Mouse (Mus musculus) adrenal gland, postnatal 36 days (tissue): ENCODE results near the gene Ccdc8. TPM values are rescaled to one million over a fixed set of nuclear protein-coding genes. Genes with fewer than 3 reads are reported as not detected.
"Not testable (repeated sequence)": the region's sequence is repeated elsewhere in the genome, so short reads cannot be mapped to it uniquely, and the experiment has no call there.

Experiments
- DNase-seq, 2 experiments: peaks; one replicate each; pipeline ENCODE4 v3.0.0; 2021; ENCODE audit warnings: mixed read lengths in 1 of 2
- long read RNA-seq, 2 experiments: library from polyadenylated mRNA; stranded (forward); transcript quantifications; one replicate each; pipeline ENCODE4 v2.0.0; 2021; ENCODE audit warnings: borderline sequencing depth in 2 of 2
- total RNA-seq, 2 experiments: library from RNA; stranded (reverse); gene quantifications; 2 replicates each; pipeline ENCODE4 v1.2.3; 2021

The Ccdc8 gene
- 10 to 100 TPM; 19.2 to 28.1 TPM for total RNA-seq
- long read RNA-seq, experiment 1, full-length matches to known transcripts: 14 of 15 reads
- long read RNA-seq, experiment 1, partial matches to known transcripts: 0 of 15 reads
- long read RNA-seq, experiment 1, other reads (novel, unspliced or antisense): 1 of 15 reads
- long read RNA-seq, experiment 2, full-length matches to known transcripts: 7 of 8 reads
- long read RNA-seq, experiment 2, partial matches to known transcripts: 0 of 8 reads
- long read RNA-seq, experiment 2, other reads (novel, unspliced or antisense): 1 of 8 reads

DNA sequence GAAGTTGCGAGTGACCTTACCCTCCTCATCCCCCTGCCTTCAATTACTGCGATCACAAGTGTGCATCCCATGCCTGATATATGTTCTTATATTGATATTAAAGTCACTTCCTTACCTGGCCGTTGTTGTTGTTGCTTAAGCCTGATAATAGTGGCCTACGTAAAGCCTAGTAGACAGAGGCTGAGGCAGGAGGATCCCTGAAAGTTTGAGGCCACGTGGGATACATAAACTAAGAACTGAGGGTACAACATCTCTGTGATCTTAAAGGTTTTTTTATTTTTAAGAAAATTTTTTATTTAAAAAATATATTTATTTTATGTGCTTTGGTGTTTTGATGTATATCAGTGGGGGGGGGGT, at the start of gene Ccdc8:
TSS of gene Ccdc8 (plus strand) at position 258 of the 357 bp plus-strand sequence.
- no peak for DNase-seq

DNA sequence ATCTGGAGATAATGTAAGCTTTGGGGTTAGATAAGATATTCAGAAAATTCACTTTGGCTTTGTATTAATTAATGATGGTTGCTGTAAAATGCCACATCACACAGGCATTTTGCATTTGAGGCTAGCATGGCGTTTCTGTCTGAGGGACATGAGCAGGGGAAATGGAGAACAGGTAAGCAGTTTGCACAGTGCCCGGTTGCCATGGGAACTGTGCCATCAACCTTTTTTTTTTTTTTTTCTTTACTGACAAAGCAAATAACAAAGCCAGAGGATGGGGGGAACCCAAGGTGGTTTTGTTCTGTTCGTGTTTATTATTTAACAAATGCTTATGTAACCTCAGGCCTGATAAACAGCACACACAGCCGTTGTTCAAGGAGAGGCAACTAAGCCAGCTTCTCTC, 49.6 kb upstream of the Ccdc8 start:
- DNase-seq: no peak

DNA sequence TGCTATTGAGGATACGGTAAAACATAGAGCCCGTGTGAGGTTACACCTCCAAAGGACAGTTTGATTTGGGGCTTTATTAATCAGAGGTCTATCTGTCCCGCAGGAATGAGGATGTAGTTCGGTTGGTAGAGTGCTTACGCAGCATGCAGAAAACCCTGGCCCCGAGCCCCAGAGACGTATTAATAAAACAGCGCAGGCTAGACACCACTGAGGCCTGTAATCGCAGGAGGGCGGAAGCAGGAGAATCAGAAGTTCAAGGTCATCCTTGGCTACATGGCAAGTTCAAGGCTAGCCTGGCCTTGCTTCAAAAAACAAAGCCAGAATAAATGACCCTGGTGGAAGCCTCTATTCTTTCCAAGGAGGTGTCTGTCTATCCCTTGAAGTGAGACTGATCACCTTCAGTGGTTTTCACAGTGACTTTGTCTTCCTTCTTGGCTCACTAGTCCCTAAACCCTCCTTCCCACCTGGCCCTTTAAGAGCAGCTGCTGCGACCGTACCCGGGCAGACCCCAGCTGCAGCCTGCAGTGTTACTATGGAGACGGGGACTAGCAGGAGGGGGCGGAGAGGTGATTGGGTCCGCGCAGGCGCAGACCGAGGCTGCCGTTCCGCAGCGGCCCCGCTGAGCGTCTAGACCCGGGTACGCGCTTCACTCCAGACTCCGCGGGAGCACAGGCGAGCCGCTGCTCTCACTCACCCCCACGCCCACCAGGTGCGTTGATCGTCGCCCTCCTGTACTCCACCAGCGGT, 48.3 kb upstream of the Ccdc8 start, which contains the start of gene Pnmal2:
TSS of gene Pnmal2 (plus strand) at position 622 of the 747 bp plus-strand sequence.
- peak; percentile 87 to 93 for DNase-seq

DNA sequence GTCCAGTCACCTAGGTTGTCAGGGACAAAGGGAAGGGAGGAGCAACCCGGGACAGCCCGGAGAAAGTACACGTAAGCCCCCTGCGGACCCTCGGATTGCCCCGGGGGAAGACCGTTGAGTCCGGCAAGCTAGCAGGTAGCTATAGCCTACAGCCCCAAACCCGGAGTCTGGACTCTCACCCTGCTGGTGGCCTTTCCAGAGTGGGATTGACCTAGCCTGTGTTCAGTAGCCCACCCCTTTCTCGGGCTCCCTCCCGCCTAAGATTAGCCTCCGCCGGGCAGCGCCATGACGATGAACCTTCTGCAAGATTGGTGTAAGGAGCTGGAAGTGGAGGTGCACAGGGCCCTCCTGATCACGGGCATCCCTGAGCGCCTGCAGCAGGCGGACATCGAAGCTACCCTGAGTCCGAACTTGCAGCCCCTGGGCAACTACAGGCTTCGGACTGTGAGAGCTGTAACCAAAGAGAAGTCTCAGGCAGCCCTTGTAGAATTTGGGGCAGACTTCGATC, 47.6 kb upstream of the Ccdc8 start:
- DNase-seq: peak in 1 of 2 experiments; percentile 48

DNA sequence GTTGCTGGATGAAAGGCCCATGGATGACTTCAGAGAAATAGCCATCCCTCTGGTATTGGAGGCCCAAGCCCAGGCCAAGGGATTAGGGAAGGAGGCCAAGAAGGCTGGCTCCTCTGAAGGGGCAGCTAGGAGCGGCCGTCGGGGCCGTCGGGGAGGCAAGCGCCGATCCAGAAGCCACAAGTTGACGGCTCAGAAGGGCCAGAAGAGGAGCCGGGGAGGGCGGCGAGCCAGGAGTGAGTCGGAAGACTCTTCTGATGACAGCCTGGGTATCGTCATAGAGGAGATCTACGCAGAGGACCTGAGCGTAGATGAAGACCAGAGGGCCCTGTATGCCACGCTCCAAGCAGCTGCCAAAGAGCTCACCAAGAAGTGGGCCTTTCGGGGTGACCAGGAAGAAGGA, 47.1 kb upstream of the Ccdc8 start:
- DNase-seq: no peak

DNA sequence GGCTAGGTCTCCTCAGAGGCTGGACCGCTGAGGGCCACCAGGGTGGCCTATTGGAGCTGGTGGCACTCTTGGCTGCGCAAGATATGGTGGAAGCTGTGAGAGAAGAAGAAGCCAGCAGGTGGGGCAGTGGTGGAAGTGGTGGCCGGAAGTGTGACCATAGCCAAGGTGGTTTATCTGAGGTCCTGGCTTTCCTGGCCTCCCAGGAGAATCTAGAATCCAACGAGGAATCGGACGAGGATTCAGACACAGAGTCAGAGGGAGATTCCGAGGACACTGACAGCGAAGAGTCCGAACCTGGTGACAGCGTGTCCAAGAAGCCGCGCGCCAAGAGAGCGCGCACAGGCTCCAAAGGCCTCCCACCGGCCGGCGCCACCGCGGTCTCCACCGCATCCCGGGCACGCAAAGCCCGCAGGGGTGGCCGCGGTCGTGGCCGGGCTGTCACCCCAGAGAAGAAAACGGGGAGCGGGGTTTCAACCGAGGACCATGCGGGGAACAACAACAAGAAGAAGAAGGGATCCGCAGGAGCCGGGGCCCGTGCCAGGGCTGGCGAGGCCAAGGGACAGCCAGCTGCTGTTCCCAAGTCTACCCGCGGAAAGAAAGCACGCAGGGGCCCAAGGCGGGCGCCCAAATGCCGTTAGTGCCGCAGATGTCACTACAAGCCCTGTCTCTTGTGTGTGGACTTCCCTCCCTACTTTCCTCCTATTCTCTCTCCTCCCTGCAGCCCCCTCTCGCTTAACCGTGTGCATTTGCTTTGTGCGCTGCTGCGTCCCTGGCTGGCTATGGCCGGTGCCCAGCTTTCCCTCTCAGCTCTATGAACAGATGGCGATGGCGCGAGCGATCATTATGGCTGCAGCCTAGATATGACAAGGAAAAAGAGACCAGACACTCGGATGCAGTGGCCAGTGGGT, 45.8 kb upstream of the Ccdc8 start:
- DNase-seq: peak in 1 of 2 experiments; percentile 20

DNA sequence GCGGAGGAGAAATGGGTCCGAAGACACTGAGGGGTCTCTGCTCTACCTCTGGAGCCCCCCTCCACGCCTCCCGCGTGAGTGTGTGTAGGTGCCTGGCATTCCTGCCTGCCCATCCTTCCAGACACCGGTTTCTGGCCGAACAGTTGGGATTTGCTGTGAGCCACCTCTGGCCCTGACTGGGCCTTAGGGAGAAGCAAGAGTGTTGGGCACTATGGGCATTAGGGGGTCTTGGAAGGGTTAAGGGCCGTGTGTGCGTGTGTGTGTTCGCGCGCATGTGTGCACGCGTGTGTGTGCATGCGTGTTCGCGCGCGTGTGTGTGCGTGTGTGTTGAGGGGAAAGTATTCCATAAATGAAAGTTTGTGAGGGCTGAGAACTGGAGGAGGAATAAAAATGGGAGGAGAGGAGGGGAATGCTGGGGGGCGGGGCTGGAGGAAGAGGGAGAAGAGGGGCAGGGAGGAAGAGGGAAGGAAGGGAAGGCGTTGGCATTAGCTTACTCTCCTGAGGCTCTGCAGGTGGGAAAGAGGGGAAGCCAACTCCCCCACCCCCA, 45.1 kb upstream of the Ccdc8 start:
- no peak for DNase-seq

DNA sequence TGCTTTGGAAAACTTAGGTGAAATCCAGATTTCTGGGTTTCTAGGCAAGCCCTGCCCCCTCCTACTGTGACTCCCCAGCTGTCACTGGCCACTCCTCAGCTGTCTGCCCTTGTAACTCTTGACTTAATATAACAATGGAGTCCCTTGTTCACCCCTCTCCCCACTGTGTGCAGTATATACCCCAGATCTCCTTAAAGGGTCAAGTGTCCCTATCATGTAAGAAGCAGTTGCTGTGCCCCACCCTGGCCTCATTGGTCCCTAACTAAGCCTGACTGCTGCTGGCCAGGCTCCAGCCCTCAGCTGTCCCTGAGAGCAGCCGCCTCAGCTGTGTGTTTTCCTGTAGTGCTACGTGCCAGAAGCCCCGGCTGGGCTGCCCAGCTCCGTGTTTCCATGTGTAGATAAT, 44.5 kb upstream of the Ccdc8 start:
- peak; percentile 42 to 57 for DNase-seq

DNA sequence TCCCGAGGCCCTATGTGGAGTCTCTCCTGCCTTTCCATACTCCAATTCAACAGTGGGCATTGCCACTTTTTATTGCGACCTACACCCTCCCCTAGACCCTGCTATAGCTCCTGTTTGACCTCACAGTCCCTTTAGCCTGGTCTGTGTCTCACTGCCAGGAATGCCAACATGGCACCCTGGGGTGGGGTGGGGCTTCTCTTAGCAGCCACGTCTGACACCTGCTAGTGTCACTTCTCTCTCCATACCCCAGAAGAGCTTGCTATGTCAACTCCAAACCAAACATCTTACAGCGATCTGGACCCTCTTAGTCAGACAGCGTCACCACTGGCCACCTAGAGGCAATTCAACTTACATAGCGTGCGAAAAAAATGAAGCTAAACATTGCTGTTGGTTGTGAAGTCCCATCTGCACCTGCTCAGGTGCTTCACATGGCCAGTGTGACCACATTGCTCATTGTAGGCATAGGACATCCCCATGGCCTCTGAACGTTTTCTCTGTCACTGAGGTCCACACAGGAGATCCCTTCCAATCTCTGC, 43.5 kb upstream of the Ccdc8 start:
- no peak for DNase-seq

DNA sequence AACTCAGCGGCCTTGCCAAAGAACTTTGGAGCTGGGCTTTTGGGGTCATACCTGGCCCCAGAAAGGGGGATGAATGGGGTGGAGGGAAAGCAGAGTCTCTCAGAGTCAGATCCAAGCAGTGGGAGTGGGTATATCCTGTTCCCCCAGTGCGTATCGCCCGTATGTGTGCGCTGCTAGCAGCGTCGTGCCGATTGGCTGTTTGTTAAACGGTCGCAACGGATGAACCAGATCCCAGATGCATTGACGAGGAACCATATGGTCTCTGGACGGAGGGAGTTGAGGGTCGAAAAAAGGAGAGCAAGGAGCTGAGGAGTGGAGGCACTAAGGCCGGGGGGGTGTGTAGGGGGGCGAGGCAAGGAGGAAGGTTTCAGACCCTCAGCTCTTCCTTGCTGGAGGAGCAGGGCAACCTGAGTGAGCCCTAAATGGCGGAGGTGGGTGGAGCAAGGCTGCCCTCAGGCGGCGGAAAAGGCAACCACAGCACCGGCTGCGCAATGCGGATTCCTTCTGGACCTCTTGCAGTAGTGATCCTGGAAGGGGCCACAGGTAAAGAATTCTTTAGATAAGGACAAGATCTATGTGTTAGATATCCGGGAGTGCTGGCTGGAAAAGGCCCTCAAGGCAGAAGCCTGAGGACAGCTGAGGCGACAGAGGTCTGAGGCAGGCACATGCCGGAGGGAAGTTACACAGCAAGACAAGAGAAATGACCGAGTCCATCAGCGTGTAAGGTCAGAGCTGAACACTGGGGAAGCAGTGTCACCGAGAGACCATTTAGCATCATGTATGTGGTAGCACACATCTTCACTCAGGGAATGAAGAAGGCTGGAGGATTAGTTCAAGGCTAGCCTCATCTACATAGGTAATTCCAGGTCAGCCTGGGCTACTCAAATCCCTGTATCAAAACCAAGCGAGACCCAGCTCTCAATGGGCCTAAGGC, 42.3 kb upstream of the Ccdc8 start:
- peak; percentile 81 to 85 for DNase-seq

DNA sequence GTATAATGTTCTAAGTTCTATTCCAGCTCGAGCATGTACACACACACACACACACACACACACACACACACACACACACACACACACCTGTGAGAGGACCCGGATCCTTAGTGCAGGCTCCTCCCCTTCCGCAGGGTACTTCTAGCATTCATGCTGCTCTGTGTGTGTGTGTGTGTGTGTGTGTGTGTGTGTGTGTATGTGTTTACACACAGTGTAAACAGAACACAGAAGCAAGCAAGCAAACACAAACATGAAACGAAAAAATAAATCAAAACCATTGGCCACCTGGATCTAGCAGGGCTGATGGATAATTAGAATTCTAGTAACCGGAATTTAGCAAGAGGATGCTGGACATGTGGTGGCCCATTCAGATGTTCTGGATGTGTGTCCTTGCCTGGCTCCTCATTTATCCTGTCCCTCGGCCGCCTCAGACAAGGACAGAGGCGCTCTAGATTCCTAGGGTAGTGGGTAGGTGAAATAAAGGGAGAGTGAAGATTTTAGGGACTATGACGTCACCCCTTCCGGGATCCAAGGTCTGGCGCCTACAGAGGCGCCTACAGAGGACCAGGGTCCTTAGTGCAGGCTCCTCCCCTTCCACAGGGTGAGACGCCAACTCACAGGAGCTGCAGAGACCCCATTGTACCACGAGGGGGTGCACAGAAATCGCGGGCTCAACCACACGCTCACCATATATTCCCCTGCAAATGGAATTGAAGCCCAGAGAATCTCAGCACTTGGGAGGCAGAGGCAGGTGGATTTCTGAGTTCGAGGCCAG, 41.5 kb upstream of the Ccdc8 start:
- peak; percentile 82 to 87 for DNase-seq

DNA sequence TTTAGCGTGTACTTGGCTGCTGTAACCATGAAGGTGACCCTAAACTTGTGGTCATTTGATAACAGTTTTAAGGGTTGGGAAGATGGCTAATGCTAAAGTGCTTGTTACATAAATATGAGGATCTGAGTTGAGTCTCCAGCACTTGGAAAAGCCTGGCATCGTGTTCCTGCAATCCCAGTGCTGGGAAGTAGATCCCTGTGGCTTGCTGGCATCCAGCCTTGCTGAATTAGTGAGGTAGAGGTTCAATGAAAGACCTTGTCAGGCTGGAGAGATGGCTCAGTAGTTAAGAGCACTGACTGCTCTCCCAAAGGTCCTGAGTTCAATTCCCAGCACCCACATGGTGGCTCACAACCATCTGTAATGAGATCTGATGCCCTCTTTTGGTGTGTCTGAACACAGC, 38.7 kb upstream of the Ccdc8 start:
- not testable (repeated sequence) for DNase-seq

DNA sequence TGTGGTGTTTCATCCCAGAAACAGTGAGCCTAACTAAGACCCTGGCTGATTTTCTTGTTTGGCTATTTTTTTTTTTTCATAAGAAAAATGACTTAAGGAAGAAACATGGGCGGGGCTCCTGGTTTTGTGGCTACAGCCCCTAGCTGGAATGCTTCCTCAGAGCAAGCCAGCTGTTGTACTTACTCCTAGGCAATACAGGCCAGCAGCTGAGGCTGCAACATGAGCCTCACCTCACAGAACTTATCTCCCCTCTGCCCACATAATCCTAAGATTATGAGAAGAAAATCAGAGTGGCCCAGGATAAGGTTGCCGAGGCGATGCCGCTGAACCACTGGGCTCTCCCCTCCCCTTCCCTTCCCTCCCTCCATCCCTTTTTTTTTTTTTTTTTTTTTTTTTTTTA, 36.8 kb upstream of the Ccdc8 start:
- DNase-seq: no peak

DNA sequence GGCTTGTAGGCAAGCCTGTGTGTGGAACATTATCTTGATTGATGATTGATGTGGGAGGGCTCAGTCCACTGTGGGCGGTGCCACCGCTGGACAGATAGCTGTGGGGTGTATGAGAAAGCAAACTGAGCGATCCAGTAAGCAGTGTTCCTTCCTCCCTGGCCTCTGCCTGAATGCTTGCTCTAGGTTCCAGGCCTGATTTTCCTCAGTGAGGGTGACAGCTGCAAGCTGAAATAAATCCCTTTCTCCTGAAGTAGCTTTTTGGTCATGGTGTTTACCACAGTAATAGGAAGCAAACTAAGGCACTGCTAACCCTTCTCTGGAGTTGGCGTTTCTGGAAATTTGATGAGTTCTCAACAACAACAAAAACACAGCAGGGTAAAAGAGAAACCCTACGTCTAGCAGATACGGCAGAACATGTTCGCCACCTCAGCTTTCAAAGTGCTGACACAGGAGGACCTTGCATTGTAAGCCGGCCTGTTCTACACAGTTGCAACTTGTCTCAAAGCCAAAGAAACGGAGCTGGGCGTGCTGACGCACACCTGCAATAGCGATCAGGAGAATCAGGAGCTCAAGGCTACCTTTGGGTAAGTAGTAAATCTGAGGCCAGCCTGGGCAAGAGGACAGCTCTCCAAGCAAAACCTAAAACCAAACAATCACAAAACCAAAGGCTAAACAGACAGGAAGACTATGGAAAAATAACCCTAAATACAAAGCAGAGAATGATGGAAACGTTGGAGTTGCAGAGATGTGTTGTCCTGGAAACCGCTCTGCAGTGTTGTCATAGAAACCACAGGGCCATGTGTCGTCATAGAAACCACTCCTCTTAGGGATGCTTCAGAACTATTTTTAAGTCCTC, 35.9 kb upstream of the Ccdc8 start:
- no peak for DNase-seq

DNA sequence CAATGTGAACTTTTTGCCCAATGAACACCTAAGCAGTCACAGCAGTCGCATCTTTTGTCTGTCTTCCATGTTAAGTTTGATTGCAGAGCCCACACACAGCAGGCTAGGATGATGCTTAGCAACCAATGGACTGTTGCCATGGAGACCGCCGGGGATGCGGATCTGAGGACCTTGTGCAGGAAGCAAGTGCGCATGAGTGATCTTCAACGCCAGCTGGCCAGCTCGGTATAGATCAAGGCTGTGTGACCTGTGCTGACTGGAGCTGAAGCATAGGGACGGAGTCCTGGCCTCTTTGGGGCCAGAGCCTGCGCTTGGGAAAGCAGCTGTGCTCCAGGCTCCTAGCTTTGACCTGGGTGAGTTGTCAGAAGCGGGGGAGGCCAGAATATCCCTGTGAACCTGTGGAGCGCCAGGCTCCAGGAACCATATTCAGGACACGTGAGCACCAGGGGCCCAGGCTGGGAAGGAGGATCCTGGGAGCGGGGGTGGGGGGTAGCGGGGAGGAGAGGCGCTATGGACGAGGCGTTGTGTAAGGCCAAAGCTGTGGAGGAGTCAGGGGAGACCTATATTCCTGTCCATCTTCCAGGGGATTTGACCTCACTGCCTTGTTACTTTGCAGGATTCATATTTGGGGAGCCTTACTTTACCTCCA, 32.8 kb upstream of the Ccdc8 start, which contains the start of gene Pnmal1:
TSS of gene Pnmal1 (plus strand) at position 141 of the 649 bp plus-strand sequence.
- peak; percentile 81 to 84 for DNase-seq

DNA sequence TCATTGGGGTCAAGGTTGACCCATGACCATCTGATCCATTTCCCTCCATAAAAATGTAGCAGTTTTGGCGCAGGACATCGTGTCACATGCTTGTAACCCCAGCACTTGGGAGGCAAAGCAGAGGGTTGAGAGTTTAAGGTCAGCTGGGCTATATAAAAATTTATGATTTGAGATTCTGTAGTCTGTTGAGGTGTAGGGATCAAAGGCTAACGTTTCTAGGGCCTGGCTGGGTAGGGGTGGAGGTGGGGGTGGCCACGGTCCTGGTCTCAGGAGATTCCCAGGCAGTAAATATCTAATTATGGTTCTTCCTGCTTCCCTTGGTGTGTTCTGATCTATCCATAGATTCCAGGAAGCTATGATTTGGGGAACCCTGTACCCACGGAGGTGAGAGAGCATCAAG, 30.8 kb upstream of the Ccdc8 start:
- no peak for DNase-seq

DNA sequence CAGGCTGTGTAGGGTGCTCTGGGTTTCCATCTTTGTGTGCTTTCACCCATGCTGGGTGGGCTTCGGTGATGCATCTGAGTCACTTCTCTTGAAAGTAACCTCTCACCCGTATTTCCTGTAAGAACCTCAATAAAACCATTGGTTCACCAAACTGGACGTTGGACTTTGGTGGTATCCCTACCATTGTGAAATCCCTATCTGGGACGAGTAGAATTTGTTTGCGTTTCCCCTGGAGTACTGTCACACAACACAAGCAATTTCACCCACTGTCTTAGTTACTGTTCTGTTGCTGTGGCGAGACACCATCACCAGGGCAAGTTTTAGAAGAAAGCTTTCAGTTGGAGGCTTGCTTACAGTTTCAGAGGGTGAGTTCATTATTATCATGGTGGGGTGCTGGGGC, 24.1 kb upstream of the Ccdc8 start:
- DNase-seq: no peak

DNA sequence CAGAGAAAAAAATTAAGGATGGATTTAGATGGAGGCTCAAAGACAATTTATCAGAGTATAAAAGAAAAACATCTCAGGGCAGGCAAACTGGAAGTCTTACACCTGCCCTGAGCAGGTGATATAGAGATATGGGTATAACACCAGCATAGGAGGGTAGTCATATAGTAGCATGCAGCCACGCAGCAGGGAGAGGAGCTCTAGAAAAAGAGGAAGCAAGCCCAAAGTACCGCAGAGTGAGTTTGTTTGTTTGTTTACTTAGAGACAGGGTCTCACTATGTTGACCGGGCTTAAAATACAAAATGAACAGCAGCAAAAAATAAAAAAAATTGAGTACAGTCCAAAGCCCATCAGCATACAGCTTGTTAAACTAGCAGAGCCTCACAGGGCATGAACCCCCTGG, 21.3 kb upstream of the Ccdc8 start:
- no peak for DNase-seq
